Mouse (Mus musculus) liver, adult 2 months (tissue): Measurements from ENCODE around the gene BC024978. TPM values are rescaled to one million over a fixed set of nuclear protein-coding genes. Genes with fewer than 3 reads are reported as not detected.
A peak's percentile ranks its signal among the peaks of the same experiment; 100 is the strongest.

Experiments used
- DNase-seq: peaks from one replicate; pipeline ENCODE4 v3.0.0-alpha.2; 2011; ENCODE audit warnings: low read depth, low spot score; ENCODE audit errors: extremely low read depth
- H3K27ac ChIP-seq: fragments of 200-500 bp; replicated peaks from 2 replicates; pipeline ENCODE4 v1.5.1; 2012; ENCODE audit warnings: low read depth, mild to moderate bottlenecking, control low read depth, inconsistent platforms, low read length; ENCODE audit not compliant: insufficient read depth
- H3K27me3 ChIP-seq: fragments of 200-500 bp; 2 replicates; pipeline ENCODE4 v1.6.1; 2012; ENCODE audit warnings: mild to moderate bottlenecking, moderate library complexity, low read length, inconsistent platforms; ENCODE audit not compliant: control insufficient read depth, insufficient read depth
- H3K36me3 ChIP-seq: fragments of 200-500 bp; 2 replicates; pipeline ENCODE4 v1.6.1; 2012; ENCODE audit warnings: low read length, inconsistent platforms; ENCODE audit not compliant: control insufficient read depth, insufficient read depth
- H3K4me1 ChIP-seq: fragments of 200-500 bp; 2 replicates; pipeline ENCODE4 v1.6.1; 2011; ENCODE audit warnings: low read length; ENCODE audit not compliant: control insufficient read depth, insufficient read depth
- H3K4me3 ChIP-seq: fragments of 200-500 bp; 2 replicates; pipeline ENCODE4 v1.5.1; 2011; ENCODE audit warnings: low read depth, mild to moderate bottlenecking, control low read depth, low read length, moderate library complexity; ENCODE audit not compliant: insufficient read depth
- H3K79me2 ChIP-seq: fragments of 200-500 bp; 2 replicates; pipeline ENCODE4 v1.6.1; 2012; ENCODE audit warnings: inconsistent platforms, mild to moderate bottlenecking, low read length, moderate library complexity; ENCODE audit not compliant: control insufficient read depth, insufficient read depth
- H3K9ac ChIP-seq: fragments of 200-500 bp; 2 replicates; pipeline ENCODE4 v1.6.1; 2012; ENCODE audit warnings: low read depth, mild to moderate bottlenecking, control low read depth, inconsistent platforms, low read length
- CTCF ChIP-seq: fragments of 200-500 bp; IDR thresholded peaks from 2 replicates; pipeline ENCODE4 v1.5.1; 2011; ENCODE audit warnings: low read depth, low read length, control low read depth
- POLR2A ChIP-seq: fragments of 200-500 bp; IDR thresholded peaks from 2 replicates; pipeline ENCODE4 v1.6.1; 2011; ENCODE audit warnings: low read length, control low read depth; ENCODE audit not compliant: insufficient read depth; ENCODE audit errors: extremely low read depth
- WGBS: fragments of 180-500 bp; shearing (Covaris S2); methylation state at CpG from one replicate; pipeline ENCODE4 v1.1.7; 2018; 5-methylcytosine and 5-hydroxymethylcytosine counted together
- polyA plus RNA-seq: library from polyadenylated mRNA; depleted of rRNA; stranded (reverse); fragments of >200 nt; gene quantifications from 2 replicates; pipeline ENCODE4 v1.2.3, GENCODE M21; 2012
- total RNA-seq: library from RNA; depleted of rRNA; stranded (reverse); fragments of >200 nt; gene quantifications from 2 replicates; pipeline ENCODE4 v1.2.3, GENCODE M21; 2014

BC024978 gene
- total and polyA plus RNA-seq, 2 experiments = 3.9 to 13.8 TPM

DNA sequence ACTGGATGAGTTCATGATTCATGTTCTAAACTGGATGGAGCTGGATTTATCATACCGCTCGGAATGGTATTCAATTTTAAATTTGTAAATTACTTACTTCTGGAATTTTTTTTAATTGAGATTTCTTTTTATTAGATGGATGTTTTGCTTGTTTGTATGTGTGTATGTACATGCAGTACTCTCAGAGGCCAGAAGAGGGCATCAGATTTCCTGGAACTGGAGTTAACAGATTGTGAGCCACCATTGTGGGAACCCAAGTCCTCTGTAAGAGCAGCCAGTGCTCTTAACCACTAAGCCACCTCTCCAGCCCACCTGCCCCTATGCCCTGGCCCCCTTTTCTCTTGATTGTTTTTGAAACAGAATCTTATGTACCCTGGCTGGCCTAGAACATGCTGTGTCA lies 53.6 kb downstream of the BC024978 start:
- Histone ChIP-seq H3K4me1 (no peaks in the 10 kb centered on the region), H3K4me3 (no peak overlapping the region), H3K9ac (no peak overlapping the region), H3K27ac (no peak overlapping the region), H3K27me3 (no peaks in the 10 kb centered on the region), H3K36me3 (no peaks in the 10 kb centered on the region), H3K79me2 (no peaks in the 10 kb centered on the region)
- 96% methylated on average over 2 of the region's 2 CpGs for WGBS
- TF ChIP-seq POLR2A = no peak
- peak; percentile 16; the same call in 1 of the 2 replicates for TF ChIP-seq CTCF
- no peak for DNase-seq

DNA sequence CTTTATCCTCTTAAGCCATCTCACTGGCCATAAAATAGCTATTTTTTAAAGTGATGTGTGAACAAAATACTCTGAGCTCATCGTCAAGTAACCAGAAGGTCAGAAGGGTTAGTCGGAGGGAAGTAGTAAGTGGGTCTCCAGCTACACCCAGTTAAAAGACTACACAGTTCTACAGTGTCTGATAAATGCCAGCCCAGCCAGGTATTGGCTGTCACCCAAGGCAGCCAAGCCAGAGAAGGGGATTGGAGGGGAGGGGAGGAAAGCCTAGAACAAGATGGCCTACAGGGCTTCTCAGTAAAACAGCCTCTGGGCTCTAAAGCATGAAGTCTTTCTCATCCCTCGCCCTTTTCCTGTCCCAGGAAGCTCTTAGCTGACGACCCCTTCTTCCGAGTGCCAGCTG lies 54.3 kb downstream of the BC024978 start:
- DNase-seq = no peak
- TF ChIP-seq POLR2A (no peak), CTCF (no peak)

DNA sequence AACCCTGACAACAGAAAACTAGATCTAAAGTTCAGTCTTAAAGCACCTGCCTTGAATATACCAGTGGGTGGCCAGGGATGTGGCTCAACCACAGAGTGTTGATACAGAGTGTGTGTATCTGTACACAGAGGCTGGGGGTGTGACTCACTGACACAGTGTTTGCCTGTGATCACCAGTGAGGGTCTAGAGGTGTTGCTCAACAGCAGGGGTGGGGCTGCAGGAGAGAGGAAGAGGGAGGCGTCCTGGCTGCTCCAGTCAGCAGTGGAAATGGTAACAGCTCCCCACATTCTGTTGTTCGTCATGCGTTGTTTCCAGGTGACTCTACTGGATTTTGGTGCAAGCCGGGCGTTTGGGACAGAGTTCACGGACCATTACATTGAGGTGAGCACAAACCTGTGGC lies 56.4 kb downstream of the BC024978 start:
- TF ChIP-seq POLR2A = no peak
- no peak for TF ChIP-seq CTCF
- no peaks in the 10 kb centered on the region for H3K27me3 ChIP-seq
- 30% methylated on average over 6 of the region's 6 CpGs for WGBS
- H3K4me3 ChIP-seq = no peak overlapping the region
- no peaks in the 10 kb centered on the region for H3K79me2 ChIP-seq
- peak; percentile 68 for DNase-seq
- H3K4me1 ChIP-seq = no peaks in the 10 kb centered on the region
- no peak overlapping the region for H3K9ac ChIP-seq
- H3K36me3 ChIP-seq = no peaks in the 10 kb centered on the region
- peak overlapping the region; percentile 30; the same call in 1 of the 2 replicates for H3K27ac ChIP-seq

More for the DNA sequence above, 54.3 kb downstream of the BC024978 start:
- Histone ChIP-seq H3K36me3 (no peaks in the 10 kb centered on the region), H3K9ac (no peak overlapping the region), H3K4me3 (no peak overlapping the region), H3K79me2 (no peaks in the 10 kb centered on the region), H3K27me3 (no peaks in the 10 kb centered on the region), H3K27ac (no peak overlapping the region), H3K4me1 (no peaks in the 10 kb centered on the region)
- WGBS = 86% methylated on average over 5 of the region's 5 CpGs

DNA sequence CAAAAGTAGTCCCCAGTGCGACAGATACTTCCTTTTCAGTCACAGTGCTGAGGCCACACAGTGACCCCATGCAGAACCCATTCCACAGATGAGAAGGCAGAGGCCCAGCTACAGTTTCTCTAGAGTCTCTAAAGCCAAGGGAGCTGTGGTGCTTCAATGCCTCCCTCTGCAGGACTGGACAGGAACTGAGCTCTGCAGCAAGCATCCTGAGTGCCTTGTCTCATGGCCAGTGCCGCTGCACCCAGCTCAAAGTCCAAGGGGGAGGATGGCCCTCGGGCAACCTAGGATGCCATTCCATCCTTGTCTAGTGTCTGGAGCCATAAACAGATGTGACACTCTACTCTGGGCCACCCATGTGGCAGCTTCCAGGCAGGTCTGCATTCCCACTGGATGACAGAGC lies 60.1 kb downstream of the BC024978 start:
- H3K4me1 ChIP-seq = peaks cover 8% of the 10 kb centered on the region
- no peak overlapping the region for H3K9ac ChIP-seq
- WGBS = 42% methylated on average over 3 of the region's 3 CpGs
- H3K79me2 ChIP-seq = no peaks in the 10 kb centered on the region
- DNase-seq = peak; percentile 57
- no peaks in the 10 kb centered on the region for H3K36me3 ChIP-seq
- H3K27ac ChIP-seq = no peak overlapping the region
- H3K27me3 ChIP-seq = no peaks in the 10 kb centered on the region
- H3K4me3 ChIP-seq = no peak overlapping the region
- TF ChIP-seq POLR2A (no peak), CTCF (peak; percentile 85)

DNA sequence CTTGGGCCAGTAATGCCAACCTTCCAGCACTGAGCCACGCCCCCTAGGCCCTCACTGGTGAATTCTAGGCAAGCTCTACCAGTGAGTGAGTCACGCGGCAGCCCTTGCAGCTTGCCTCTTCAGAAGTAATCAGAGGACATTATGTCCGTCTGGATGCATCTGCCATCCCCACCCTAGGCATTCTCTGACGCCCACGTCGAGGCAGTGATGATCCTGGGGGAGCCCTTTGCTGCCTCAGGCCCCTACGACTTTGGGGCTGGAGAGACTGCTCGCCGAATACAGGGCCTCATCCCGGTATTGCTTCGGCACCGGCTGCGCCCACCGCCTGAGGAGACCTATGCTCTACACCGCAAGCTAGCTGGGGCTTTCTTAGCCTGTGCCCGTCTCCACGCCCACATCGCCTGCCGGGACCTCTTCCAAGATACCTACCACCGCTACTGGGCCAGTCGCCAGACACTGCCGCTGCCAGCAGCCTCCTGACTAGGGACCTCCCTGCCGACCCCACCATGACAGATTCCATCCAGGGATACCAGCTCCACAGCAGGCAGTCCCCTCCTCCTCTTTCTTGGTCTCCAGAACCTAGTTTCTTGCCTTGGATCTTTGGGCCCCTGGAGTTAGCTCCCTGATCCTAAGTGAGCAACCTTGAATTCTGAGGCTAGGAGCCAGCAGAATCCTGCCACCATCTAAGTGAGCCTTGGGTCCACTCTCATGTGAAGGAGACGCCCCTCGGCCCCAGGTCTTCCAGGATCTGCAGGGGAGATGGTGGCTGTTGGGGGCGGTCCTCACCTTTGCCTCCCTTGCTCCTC lies 61.7 kb downstream of the BC024978 start:
- no peak for DNase-seq
- no peak overlapping the region for H3K27ac ChIP-seq
- 46% methylated on average over 27 of the region's 27 CpGs for WGBS
- peak overlapping the region; percentile 9; the same call in 1 of the 2 replicates for H3K9ac ChIP-seq
- peaks cover 8% of the 10 kb centered on the region for H3K4me1 ChIP-seq
- no peaks in the 10 kb centered on the region for H3K27me3 ChIP-seq
- no peak overlapping the region for H3K4me3 ChIP-seq
- H3K79me2 ChIP-seq = no peaks in the 10 kb centered on the region
- TF ChIP-seq CTCF (no peak), POLR2A (no peak)
- no peaks in the 10 kb centered on the region for H3K36me3 ChIP-seq

DNA sequence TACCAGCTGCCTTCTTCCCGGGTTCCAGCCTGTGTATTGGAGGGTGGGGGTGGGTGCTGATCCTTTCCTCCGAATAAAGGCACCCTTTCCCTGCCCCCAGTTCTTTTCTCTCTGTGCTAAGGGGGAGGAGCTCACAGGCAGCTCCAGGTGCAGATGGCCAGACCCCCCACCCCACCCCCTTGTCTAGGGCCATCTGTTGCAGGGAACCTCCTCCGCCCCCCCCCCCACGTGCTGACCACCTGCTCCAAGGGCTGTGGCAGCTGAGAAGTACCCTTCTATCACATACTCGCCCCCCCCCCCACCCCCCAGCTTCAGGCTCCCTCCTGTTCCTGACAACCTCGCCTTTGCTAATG lies 62.2 kb downstream of the BC024978 start:
- WGBS = 12% methylated on average over 6 of the region's 6 CpGs
- Histone ChIP-seq H3K27ac (peak overlapping the region; percentile 70), H3K4me3 (peak overlapping the region; percentile 58; the same call in 1 of the 2 replicates), H3K27me3 (no peaks in the 10 kb centered on the region), H3K36me3 (no peaks in the 10 kb centered on the region), H3K9ac (peak overlapping the region; percentile 62), H3K79me2 (no peaks in the 10 kb centered on the region), H3K4me1 (peaks cover 8% of the 10 kb centered on the region)
- DNase-seq = no peak
- TF ChIP-seq POLR2A (no peak), CTCF (no peak)
